Mouse (Mus musculus): ENCODE data around the gene Rars2. TPM values are rescaled to one million over a fixed set of nuclear protein-coding genes. Genes with fewer than 3 reads are reported as not detected.
A peak's percentile ranks its signal among the peaks of the same experiment; 100 is the strongest.

The Rars2 gene
- polyA plus RNA-seq, 1 experiment from 2014 or later, result 59.6 TPM

DNA sequence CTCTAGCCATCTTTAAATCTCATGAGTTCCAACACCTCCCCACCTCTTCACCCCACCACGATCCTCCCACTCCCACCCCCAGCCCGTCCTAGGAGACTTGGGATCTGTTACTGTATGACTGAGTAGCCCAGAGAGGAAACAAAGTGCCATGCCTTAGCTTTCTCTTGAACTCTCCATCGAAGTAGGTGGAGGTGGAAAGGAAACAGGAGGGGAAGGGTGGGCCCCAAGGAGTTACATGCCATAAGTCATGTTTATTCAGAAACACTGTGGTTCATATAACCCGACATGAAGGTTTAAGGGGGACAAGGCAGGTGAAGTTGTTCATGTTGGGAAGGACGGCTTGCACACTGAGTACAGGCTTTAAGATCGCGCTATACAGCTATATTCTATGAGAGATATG, 22.6 kb downstream of the Rars2 start:
- WGBS, result 71% methylated on average over 7 of the region's 7 CpGs
- ATAC-seq (replicated peaks; ENCODE audit: low FRiP score, low read depth), result no peak

GRCm38 (mm10) chr4:34637851-34638250, 23.1 kb downstream of the Rars2 start:
- WGBS, result 82% methylated on average over 4 of the region's 4 CpGs

More for the DNA sequence above, 22.6 kb downstream of the Rars2 start:
- TF ChIP-seq CTCF (IDR thresholded peaks at IDR 0.05; ENCODE audit: low read depth), result no peak
- peaks cover 20% of the 10 kb centered on the region; the same call in 1 of the 2 replicates for H3K36me3 ChIP-seq (ENCODE audit: insufficient read depth, low read length)
- H3K4me3 ChIP-seq (replicated peaks; ENCODE audit: low read depth, low read length), result no peak overlapping the region
- no peaks in the 10 kb centered on the region for H3K27me3 ChIP-seq (ENCODE audit: insufficient read depth, low read length)
- H3K27ac ChIP-seq, result no peak overlapping the region
- H3K4me1 ChIP-seq (replicated peaks; ENCODE audit: insufficient read depth, low read length), result no peaks in the 10 kb centered on the region
- H3K4me2 ChIP-seq (ENCODE audit: low read length), result no peak overlapping the region
- H3K9ac ChIP-seq (ENCODE audit: low read depth, low read length), result no peak overlapping the region
- DNase-seq (ENCODE audit: low spot score), result no peak
- H3K9me3 ChIP-seq (replicated peaks; ENCODE audit: low read length), result no peaks in the 10 kb centered on the region

DNA sequence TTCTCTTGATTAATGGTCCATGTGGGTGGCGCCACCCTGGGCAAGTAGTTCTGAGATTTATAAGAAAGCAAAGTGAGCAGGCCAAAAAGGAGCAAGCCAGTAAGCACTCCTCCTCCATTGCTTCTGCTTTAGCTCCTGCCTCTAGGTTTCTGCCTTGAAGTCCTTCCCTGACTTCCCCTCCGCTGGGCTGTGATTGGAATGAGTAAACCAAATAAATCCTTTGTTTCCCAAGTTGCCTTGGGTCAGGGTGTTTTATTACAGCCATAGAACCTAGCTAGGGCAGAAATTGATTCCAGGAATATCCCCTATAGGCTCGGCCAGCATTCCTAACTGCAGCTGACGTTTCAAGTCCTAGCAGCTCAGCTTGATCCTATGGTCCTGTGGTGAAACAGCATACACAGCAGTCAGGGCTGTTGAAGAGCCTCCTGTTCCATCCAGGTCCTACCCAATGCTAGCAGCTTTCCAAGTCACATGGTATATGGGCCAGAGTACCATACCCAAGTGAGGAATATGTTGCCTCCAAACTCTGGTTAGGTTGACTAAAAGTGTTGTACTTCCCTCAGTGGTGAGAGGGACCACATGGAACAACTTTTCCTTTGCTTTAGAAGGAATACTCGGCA, 25.1 kb downstream of the Rars2 start:
- no peak for TF ChIP-seq CTCF (IDR thresholded peaks at IDR 0.05; ENCODE audit: low read depth)
- DNase-seq (ENCODE audit: low spot score), result peak; percentile 10
- 53% methylated on average over 5 of the region's 5 CpGs for WGBS
- H3K4me1 ChIP-seq (replicated peaks; ENCODE audit: insufficient read depth, low read length), result no peaks in the 10 kb centered on the region
- H3K27me3 ChIP-seq (ENCODE audit: insufficient read depth, low read length), result no peaks in the 10 kb centered on the region
- H3K4me3 ChIP-seq (replicated peaks; ENCODE audit: low read depth, low read length), result no peak overlapping the region
- no peaks in the 10 kb centered on the region for H3K9me3 ChIP-seq (replicated peaks; ENCODE audit: low read length)
- H3K4me2 ChIP-seq (ENCODE audit: low read length), result no peak overlapping the region
- peaks cover 18% of the 10 kb centered on the region; the same call in 1 of the 2 replicates for H3K36me3 ChIP-seq (ENCODE audit: insufficient read depth, low read length)
- no peak overlapping the region for H3K9ac ChIP-seq (ENCODE audit: low read depth, low read length)
- no peak overlapping the region for H3K27ac ChIP-seq
- no peak for ATAC-seq (replicated peaks; ENCODE audit: low FRiP score, low read depth)

More at GRCm38 (mm10) chr4:34637851-34638250, 23.1 kb downstream of the Rars2 start:
- H3K4me2 ChIP-seq (ENCODE audit: low read length), result no peak overlapping the region
- H3K36me3 ChIP-seq (ENCODE audit: insufficient read depth, low read length), result peaks cover 19% of the 10 kb centered on the region; the same call in 1 of the 2 replicates
- no peak overlapping the region for H3K27ac ChIP-seq
- no peak for DNase-seq (ENCODE audit: low spot score)
- H3K9ac ChIP-seq (ENCODE audit: low read depth, low read length), result no peak overlapping the region
- ATAC-seq (replicated peaks; ENCODE audit: low FRiP score, low read depth), result no peak
- H3K4me3 ChIP-seq (replicated peaks; ENCODE audit: low read depth, low read length), result no peak overlapping the region
- no peak for TF ChIP-seq CTCF (IDR thresholded peaks at IDR 0.05; ENCODE audit: low read depth)
- H3K27me3 ChIP-seq (ENCODE audit: insufficient read depth, low read length), result no peaks in the 10 kb centered on the region
- no peaks in the 10 kb centered on the region for H3K9me3 ChIP-seq (replicated peaks; ENCODE audit: low read length)
- no peaks in the 10 kb centered on the region for H3K4me1 ChIP-seq (replicated peaks; ENCODE audit: insufficient read depth, low read length)

DNA sequence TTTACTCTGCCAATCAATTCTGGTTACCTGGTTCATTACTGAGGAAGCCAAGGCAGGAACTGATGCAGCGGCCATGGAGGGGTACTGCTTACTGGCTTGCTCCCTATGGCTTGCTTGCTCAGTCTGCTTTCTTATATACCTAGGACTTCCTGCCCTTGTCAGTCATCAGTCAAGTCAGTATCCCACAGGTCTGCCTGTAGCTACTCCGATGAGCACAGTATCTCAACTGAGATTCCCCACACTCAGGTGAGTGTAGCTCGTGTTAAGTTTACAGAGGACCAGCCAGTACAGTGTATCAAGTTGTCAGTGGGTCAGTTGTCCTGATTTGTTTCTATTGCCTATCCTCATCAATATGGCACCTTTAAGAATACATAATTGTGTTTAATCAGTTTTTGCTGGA, 26.0 kb downstream of the Rars2 start:
- Histone ChIP-seq H3K9me3 (replicated peaks; ENCODE audit: low read length) (no peaks in the 10 kb centered on the region), H3K9ac (ENCODE audit: low read depth, low read length) (no peak overlapping the region), H3K27ac (no peak overlapping the region), H3K4me1 (replicated peaks; ENCODE audit: insufficient read depth, low read length) (no peaks in the 10 kb centered on the region), H3K4me2 (ENCODE audit: low read length) (no peak overlapping the region), H3K36me3 (ENCODE audit: insufficient read depth, low read length) (peaks cover 19% of the 10 kb centered on the region; the same call in 1 of the 2 replicates), H3K27me3 (ENCODE audit: insufficient read depth, low read length) (no peaks in the 10 kb centered on the region), H3K4me3 (replicated peaks; ENCODE audit: low read depth, low read length) (no peak overlapping the region)
- ATAC-seq (replicated peaks; ENCODE audit: low FRiP score, low read depth), result no peak
- no peak for TF ChIP-seq CTCF (IDR thresholded peaks at IDR 0.05; ENCODE audit: low read depth)
- no peak for DNase-seq (ENCODE audit: low spot score)
- 94% methylated on average over 3 of the region's 3 CpGs for WGBS

DNA sequence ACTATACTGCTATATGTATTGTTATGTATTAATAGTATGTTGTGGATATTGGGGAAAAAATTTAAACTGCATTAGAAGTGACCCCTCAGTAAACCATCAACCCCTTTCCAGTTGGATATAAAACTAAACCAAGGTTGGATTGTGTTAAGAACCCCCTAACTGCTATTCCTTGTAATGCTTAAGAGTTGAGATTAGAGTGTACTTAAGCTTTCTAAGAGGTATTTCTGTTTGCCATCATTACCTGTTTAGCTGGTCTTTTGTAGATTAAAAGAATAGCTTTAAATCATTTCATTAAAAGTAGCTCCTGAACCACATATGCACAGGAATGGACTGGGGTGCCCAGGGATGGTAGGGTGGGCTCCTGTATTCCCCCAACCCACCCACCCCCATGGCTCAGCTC, 30.0 kb downstream of the Rars2 start:
- Histone ChIP-seq H3K4me2 (ENCODE audit: low read length) (no peak overlapping the region), H3K36me3 (ENCODE audit: insufficient read depth, low read length) (peaks cover 31% of the 10 kb centered on the region), H3K9ac (ENCODE audit: low read depth, low read length) (no peak overlapping the region), H3K27me3 (ENCODE audit: insufficient read depth, low read length) (no peaks in the 10 kb centered on the region), H3K4me1 (replicated peaks; ENCODE audit: insufficient read depth, low read length) (no peaks in the 10 kb centered on the region), H3K9me3 (replicated peaks; ENCODE audit: low read length) (no peaks in the 10 kb centered on the region), H3K27ac (no peak overlapping the region), H3K4me3 (replicated peaks; ENCODE audit: low read depth, low read length) (no peak overlapping the region)
- no peak for TF ChIP-seq CTCF (IDR thresholded peaks at IDR 0.05; ENCODE audit: low read depth)
- ATAC-seq (replicated peaks; ENCODE audit: low FRiP score, low read depth) (no peak), DNase-seq (ENCODE audit: low spot score) (no peak)

DNA sequence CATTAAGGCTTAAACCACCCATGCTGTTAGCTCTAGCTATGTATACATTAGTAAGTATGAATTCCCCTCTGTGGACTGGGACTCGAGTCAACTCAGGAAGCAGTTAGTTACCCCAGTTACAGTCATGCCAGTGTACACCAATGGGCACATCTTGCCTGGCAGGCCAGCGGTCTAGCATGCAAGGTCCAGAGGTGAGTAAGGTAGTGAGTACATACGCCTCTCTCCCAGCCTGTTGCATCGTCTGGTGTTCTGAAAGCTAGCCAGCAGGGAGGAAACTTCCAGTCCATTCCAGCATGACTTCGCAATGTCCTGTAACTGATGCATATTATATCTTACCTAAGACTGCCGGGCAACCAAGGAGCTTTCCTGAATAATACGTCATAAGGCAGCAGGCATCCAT, 38.4 kb downstream of the Rars2 start:
- no peak for DNase-seq (ENCODE audit: low spot score)
- Histone ChIP-seq H3K9ac (ENCODE audit: low read depth, low read length) (no peak overlapping the region), H3K27ac (no peak overlapping the region), H3K27me3 (ENCODE audit: insufficient read depth, low read length) (no peaks in the 10 kb centered on the region), H3K9me3 (replicated peaks; ENCODE audit: low read length) (no peaks in the 10 kb centered on the region), H3K4me2 (ENCODE audit: low read length) (no peak overlapping the region), H3K4me1 (replicated peaks; ENCODE audit: insufficient read depth, low read length) (no peaks in the 10 kb centered on the region), H3K36me3 (ENCODE audit: insufficient read depth, low read length) (peaks cover 36% of the 10 kb centered on the region), H3K4me3 (replicated peaks; ENCODE audit: low read depth, low read length) (no peak overlapping the region)
- no peak for TF ChIP-seq CTCF (IDR thresholded peaks at IDR 0.05; ENCODE audit: low read depth)
- ATAC-seq (replicated peaks; ENCODE audit: low FRiP score, low read depth), result no peak
- WGBS, result 87% methylated on average over 7 of the region's 7 CpGs

DNA sequence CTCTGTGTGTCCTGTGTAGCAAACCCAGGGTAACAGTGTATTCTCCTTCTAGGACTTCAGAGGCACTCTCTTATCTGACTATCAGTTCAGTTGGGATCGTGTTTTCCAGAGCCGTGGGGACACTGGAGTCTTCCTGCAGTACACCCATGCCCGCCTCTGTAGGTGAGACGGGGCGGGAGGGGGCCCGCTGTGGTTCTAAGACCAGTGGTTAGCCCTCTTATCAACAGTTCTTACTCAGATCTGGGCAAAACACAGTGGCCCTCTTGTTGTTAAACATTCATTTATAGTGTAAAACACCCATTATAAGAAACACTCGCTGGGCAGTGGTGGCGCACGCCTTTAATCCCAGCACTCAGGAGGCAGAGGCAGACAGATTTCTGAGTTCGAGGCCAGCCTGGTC, 41.3 kb downstream of the Rars2 start:
- WGBS, result 94% methylated on average over 10 of the region's 10 CpGs
- no peak overlapping the region for H3K4me3 ChIP-seq (replicated peaks; ENCODE audit: low read depth, low read length)
- no peaks in the 10 kb centered on the region for H3K9me3 ChIP-seq (replicated peaks; ENCODE audit: low read length)

More for the DNA sequence above, 41.3 kb downstream of the Rars2 start:
- H3K9ac ChIP-seq (ENCODE audit: low read depth, low read length), result no peak overlapping the region
- H3K27ac ChIP-seq, result no peak overlapping the region
- H3K4me2 ChIP-seq (ENCODE audit: low read length), result no peak overlapping the region
- no peaks in the 10 kb centered on the region for H3K4me1 ChIP-seq (replicated peaks; ENCODE audit: insufficient read depth, low read length)
- no peaks in the 10 kb centered on the region for H3K27me3 ChIP-seq (ENCODE audit: insufficient read depth, low read length)
- H3K36me3 ChIP-seq (ENCODE audit: insufficient read depth, low read length), result peaks cover 52% of the 10 kb centered on the region
- no peak for TF ChIP-seq CTCF (IDR thresholded peaks at IDR 0.05; ENCODE audit: low read depth)
- no peak for DNase-seq (ENCODE audit: low spot score)
- ATAC-seq (replicated peaks; ENCODE audit: low FRiP score, low read depth), result no peak

All from kidney, postnatal 0 days (tissue).